Mouse (Mus musculus): ENCODE results near the gene Ccdc88a. TPM values are rescaled to one million over a fixed set of nuclear protein-coding genes. Genes with fewer than 3 reads are reported as not detected.

The Ccdc88a gene
- polyA plus RNA-seq (2017; shearing (Covaris generic)): 1.5 TPM

GRCm38 (mm10) chr11:29373396-29374273, at the start of gene Ccdc88a:
Ccdc88a (plus strand) TSS chr11:29373658.

GRCm38 (mm10) chr11:29514682-29515412, 141.4 kb downstream of the Ccdc88a start, which contains the start of gene Prorsd1:
Prorsd1 (minus strand) TSS chr11:29515033.

GRCm38 (mm10) chr11:29525988-29526794, 152.7 kb downstream of the Ccdc88a start, which contains the start of gene Mtif2:
Mtif2 (plus strand) TSS chr11:29526408.

GRCm38 (mm10) chr11:29547752-29548503, 174.5 kb downstream of the Ccdc88a start, which contains the start of the genes Clhc1 and Rps27a:
Clhc1 (plus strand) TSS chr11:29547950.
Rps27a (minus strand) TSS chr11:29548109.

Other genes starting within 250 kb of the Ccdc88a start
- 31.2 TPM for gene Pnpt1, start 242.9 kb upstream of the Ccdc88a start, polyA plus RNA-seq (2017; shearing (Covaris generic))
- gene Ppp4r3b, start 200.8 kb upstream of the Ccdc88a start, polyA plus RNA-seq (2017; shearing (Covaris generic)): 130 TPM
- gene Cfap36, start 126.2 kb upstream of the Ccdc88a start, polyA plus RNA-seq (2017; shearing (Covaris generic)): 24.1 TPM
- gene Prorsd1, start 141.4 kb downstream of the Ccdc88a start, polyA plus RNA-seq (2017; shearing (Covaris generic)): 17.8 TPM
- 33.1 TPM for gene Mtif2, start 152.8 kb downstream of the Ccdc88a start, polyA plus RNA-seq (2017; shearing (Covaris generic))
- gene Clhc1, start 174.3 kb downstream of the Ccdc88a start, polyA plus RNA-seq (2017; shearing (Covaris generic)): 0.42 TPM
- gene Rps27a, start 174.5 kb downstream of the Ccdc88a start, polyA plus RNA-seq (2017; shearing (Covaris generic)): 470 TPM